Comparison of ENCODE assay signal across 27 mouse cellular contexts in the genomic region with DNA sequence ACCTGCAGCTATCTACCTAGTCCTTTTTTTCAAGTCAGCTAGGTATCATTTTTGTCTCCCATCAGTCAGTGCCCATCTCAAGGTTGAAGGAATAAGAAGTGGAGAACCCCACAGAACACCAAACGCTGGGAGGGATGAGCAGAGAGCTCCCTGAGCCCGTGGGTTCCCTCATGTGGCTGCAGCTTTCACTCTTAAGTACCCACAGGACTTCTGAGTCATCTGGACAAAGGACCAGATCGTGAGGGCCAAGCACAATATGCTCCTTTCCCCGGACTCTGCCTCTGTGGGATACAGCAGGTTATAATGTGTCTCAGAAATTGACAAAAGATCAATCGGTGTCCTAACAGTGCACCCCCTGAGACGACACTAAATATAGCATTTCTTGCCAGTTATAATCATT. TPM values are rescaled to one million over a fixed set of nuclear protein-coding genes. Genes with fewer than 3 reads are reported as not detected.
DNase-seq lines count a peak whose midpoint lies in the region; ATAC-seq and TF ChIP-seq lines count a peak whose summit lies in the region.
"Had no signal": no experiment of that assay in that cellular context is flagged by ENCODE, and none has a peak within 500 bp of the region (broad histone marks: within the 10 kb centered on the region; RNA-seq: fewer than 3 reads in every experiment).

No protein-coding gene starts in this region.

- peaks cover 25% of the 10 kb centered on the region for H3K4me1 ChIP-seq in heart, adult 2 months (ENCODE audit: control insufficient read depth, insufficient read depth, low read length)
- peaks cover 31% of the 10 kb centered on the region for H3K4me1 ChIP-seq in heart, embryonic 12.5 days (replicated peaks)
- peaks cover 27% of the 10 kb centered on the region for H3K4me1 ChIP-seq in midbrain, embryonic 16.5 days (ENCODE audit: control insufficient read depth, insufficient read depth, low read length)
- no peaks in the 10 kb centered on the region for H3K4me1 ChIP-seq in midbrain, embryonic 14.5 days (ENCODE audit: control insufficient read depth, insufficient read depth, low read length)
- H3K4me1 ChIP-seq in cortical plate, adult 2 months (ENCODE audit: control insufficient read depth, insufficient read depth, low read length), result peaks cover 12% of the 10 kb centered on the region

- peak; percentile 46 to 57 for DNase-seq in adrenal gland, adult (ENCODE audit: inconsistent age in 2 of 2, low spot score in 1 of 2)
- no peak for DNase-seq in adrenal gland, adult 8-10 months
- no peak for DNase-seq in heart, adult 2 months
- DNase-seq in midbrain, embryonic 14.5 days, result no peak
- DNase-seq in right cerebral cortex, postnatal 4 days, result no peak
- DNase-seq: cerebellum, adult 8-10 months; cerebellum, postnatal 25 days; heart, postnatal 36 days; kidney, adult 8-10 months; kidney, postnatal 4 days; layer of hippocampus, adult 9-11 months; lung, adult 18-20 months; lung, postnatal 4 days; thymus, postnatal 25 days had no signal

- H3K27ac ChIP-seq in heart, adult 2 months, result 0 out of 2 replicates have a peak overlapping the region, but pooled peaks have one; percentile 3
- H3K27ac ChIP-seq in heart, embryonic 12.5 days (ENCODE audit: poor library complexity, severe bottlenecking), result no peak overlapping the region
- 0 out of 2 replicates have a peak overlapping the region, but pooled peaks have one; percentile 22 for H3K27ac ChIP-seq in midbrain, embryonic 16.5 days (ENCODE audit: low read length)
- H3K27ac ChIP-seq in midbrain, embryonic 14.5 days (replicated peaks; ENCODE audit: low read depth, low read length), result no peak overlapping the region
- H3K27ac ChIP-seq in cortical plate, adult 2 months (ENCODE audit: insufficient read depth, low read length), result 0 out of 2 replicates have a peak overlapping the region, but pooled peaks have one; percentile 13
- H3K27ac ChIP-seq: forebrain, embryonic 13.5 days; heart, embryonic 15.5 days; hindbrain, embryonic 13.5 days; kidney, postnatal 0 days; limb, embryonic 10.5 days; limb, embryonic 15.5 days had no signal

- H3K9ac ChIP-seq in heart, adult 2 months (ENCODE audit: low read depth, low read length), result no peak overlapping the region
- H3K9ac ChIP-seq in heart, embryonic 12.5 days, result no peak overlapping the region
- no peak overlapping the region for H3K9ac ChIP-seq in midbrain, embryonic 16.5 days (ENCODE audit: low read depth, low read length)
- H3K9ac ChIP-seq in midbrain, embryonic 14.5 days (replicated peaks; ENCODE audit: low read length), result no peak overlapping the region
- H3K9ac ChIP-seq: forebrain, embryonic 13.5 days; heart, embryonic 15.5 days; hindbrain, embryonic 13.5 days; limb, embryonic 15.5 days had no signal

- WGBS in heart, adult 2 months, result 37% methylated on average over 6 of the region's 6 CpGs
- WGBS in heart, embryonic 12.5 days, result 79% methylated on average over 6 of the region's 6 CpGs
- WGBS in midbrain, embryonic 16.5 days, result 51% methylated on average over 6 of the region's 6 CpGs
- 66% methylated on average over 6 of the region's 6 CpGs for WGBS in midbrain, embryonic 14.5 days

- peaks cover 8% of the 10 kb centered on the region; the same call in 1 of the 2 replicates for H3K79me2 ChIP-seq in heart, adult 2 months (replicated peaks; ENCODE audit: control insufficient read depth, insufficient read depth, low read length)

- no peaks in the 10 kb centered on the region for H3K27me3 ChIP-seq in heart, adult 2 months (ENCODE audit: control insufficient read depth, insufficient read depth, low read length)
- no peaks in the 10 kb centered on the region for H3K27me3 ChIP-seq in heart, embryonic 12.5 days (replicated peaks)
- no peaks in the 10 kb centered on the region for H3K27me3 ChIP-seq in midbrain, embryonic 16.5 days (ENCODE audit: control insufficient read depth, insufficient read depth, low read depth, low read length)
- H3K27me3 ChIP-seq in midbrain, embryonic 14.5 days (ENCODE audit: control insufficient read depth, insufficient read depth, low read length), result no peaks in the 10 kb centered on the region
- H3K27me3 ChIP-seq: forebrain, embryonic 13.5 days; heart, embryonic 15.5 days; hindbrain, embryonic 13.5 days; limb, embryonic 15.5 days had no signal

- peaks cover 40% of the 10 kb centered on the region for H3K36me3 ChIP-seq in heart, adult 2 months (ENCODE audit: control insufficient read depth, insufficient read depth, low read length)
- peaks cover 21% of the 10 kb centered on the region for H3K36me3 ChIP-seq in heart, embryonic 12.5 days
- peaks cover 2% of the 10 kb centered on the region; the same call in 1 of the 2 replicates for H3K36me3 ChIP-seq in midbrain, embryonic 16.5 days (ENCODE audit: control insufficient read depth, insufficient read depth, low read length)
- peaks cover 16% of the 10 kb centered on the region for H3K36me3 ChIP-seq in midbrain, embryonic 14.5 days (ENCODE audit: control insufficient read depth, insufficient read depth, low read length)

- no peak for ATAC-seq in heart, embryonic 12.5 days (ENCODE audit: insufficient number of reproducible peaks, low FRiP score)
- no peak for ATAC-seq in midbrain, embryonic 16.5 days
- ATAC-seq in midbrain, embryonic 14.5 days (ENCODE audit: low FRiP score, low TSS enrichment), result no peak
- ATAC-seq: forebrain, embryonic 13.5 days; intestine, embryonic 16.5 days; lung, postnatal 0 days had no signal

- TF ChIP-seq EP300 in heart, adult 2 months (IDR thresholded peaks at IDR 0.05; ENCODE audit: insufficient read depth, low read depth, low read length), result no peak

- TF ChIP-seq POLR2A in heart, adult 2 months (IDR thresholded peaks at IDR 0.05; ENCODE audit: insufficient read depth, low read depth, low read length), result no peak
- TF ChIP-seq POLR2A in cortical plate, adult 2 months (IDR thresholded peaks at IDR 0.05; ENCODE audit: extremely low read depth, insufficient read depth, low read length), result no peak

- TF ChIP-seq CTCF in heart, adult 2 months (IDR thresholded peaks at IDR 0.05), result peak; percentile 17
- TF ChIP-seq CTCF in cortical plate, adult 2 months (IDR thresholded peaks at IDR 0.05; ENCODE audit: extremely low read depth, insufficient read depth, low read length), result no peak

- no peak overlapping the region for H3K4me3 ChIP-seq in heart, adult 2 months
- H3K4me3 ChIP-seq in heart, embryonic 12.5 days, result no peak overlapping the region
- no peak overlapping the region for H3K4me3 ChIP-seq in midbrain, embryonic 16.5 days (ENCODE audit: low read depth, low read length)
- H3K4me3 ChIP-seq in midbrain, embryonic 14.5 days (replicated peaks; ENCODE audit: low read depth, low read length), result no peak overlapping the region
- H3K4me3 ChIP-seq in cortical plate, adult 2 months (ENCODE audit: insufficient read depth, low read length), result no peak overlapping the region
- H3K4me3 ChIP-seq: forebrain, embryonic 13.5 days; heart, embryonic 15.5 days; hindbrain, embryonic 13.5 days; limb, embryonic 10.5 days; limb, embryonic 15.5 days had no signal

- intact Hi-C loops in heart, adult 2 months (cut with DNase I), result no loop called here

- H3K9me3 ChIP-seq in heart, embryonic 12.5 days (replicated peaks), result no peaks in the 10 kb centered on the region
- H3K9me3 ChIP-seq in midbrain, embryonic 16.5 days (replicated peaks; ENCODE audit: control insufficient read depth, low read length, poor library complexity, severe bottlenecking), result no peaks in the 10 kb centered on the region
- H3K9me3 ChIP-seq in midbrain, embryonic 14.5 days (ENCODE audit: control insufficient read depth, low read length), result no peaks in the 10 kb centered on the region
- H3K9me3 ChIP-seq: forebrain, embryonic 13.5 days; G1E; heart, embryonic 15.5 days; hindbrain, embryonic 13.5 days; limb, embryonic 10.5 days; limb, embryonic 15.5 days had no signal

- H3K4me2 ChIP-seq in heart, embryonic 12.5 days, result no peak overlapping the region
- H3K4me2 ChIP-seq in midbrain, embryonic 16.5 days (ENCODE audit: low read length), result no peak overlapping the region
- H3K4me2 ChIP-seq in midbrain, embryonic 14.5 days (ENCODE audit: low read length), result no peak overlapping the region
- H3K4me2 ChIP-seq: forebrain, embryonic 13.5 days; heart, embryonic 15.5 days; hindbrain, embryonic 13.5 days; limb, embryonic 15.5 days had no signal

RNA-seq across cellular contexts. Expression of a gene that starts 18.5 kb away (rescaled TPM):
- total RNA-seq in adrenal gland, adult 8-10 months (2022), result 1 to 10 TPM; 2.0 to 5.3 (median 2.6) TPM
- 1 to 10 TPM; 2.8 to 3.1 TPM for total RNA-seq in heart, adult 2 months (2021)
- polyA plus RNA-seq in heart, adult 2 months (2012; rRNA removed), result 0.73 and 2.0 TPM in 2 replicates
- polyA plus RNA-seq in heart, embryonic 12.5 days (2016; fragmentation: Nextera tagmentation; extraction: Ambion mirVana), result 4.9 and 5.0 TPM in 2 replicates
- polyA plus RNA-seq in midbrain, embryonic 16.5 days (2015; fragmentation: Nextera tagmentation; extraction: Ambion mirVana), result 5.5 and 6.8 TPM in 2 replicates
- 5.7 and 7.0 TPM in 2 replicates for polyA plus RNA-seq in midbrain, embryonic 14.5 days (2014; fragmentation: Nextera tagmentation; extraction: Ambion mirVana)
- polyA plus RNA-seq in cortical plate, adult 2 months (2012; rRNA removed), result 1.6 and 2.2 TPM in 2 replicates
- total RNA-seq: monocyte, adult 5-6 weeks had no signal

RNA-seq across cellular contexts. Expression of a gene that starts 18.8 kb away (rescaled TPM):
- 10 to 100 TPM; 17.7 to 23.7 (median 19.7) TPM for total RNA-seq in adrenal gland, adult 8-10 months (2022)
- total RNA-seq in heart, adult 2 months (2021), result 10 to 100 TPM; 11.5 to 16.3 TPM
- 15.6 and 25.8 TPM in 2 replicates for polyA plus RNA-seq in heart, adult 2 months (2012; rRNA removed)
- 38.3 and 40.0 TPM in 2 replicates for polyA plus RNA-seq in heart, embryonic 12.5 days (2016; fragmentation: Nextera tagmentation; extraction: Ambion mirVana)
- polyA plus RNA-seq in midbrain, embryonic 16.5 days (2015; fragmentation: Nextera tagmentation; extraction: Ambion mirVana), result 71.9 and 79.0 TPM in 2 replicates
- polyA plus RNA-seq in midbrain, embryonic 14.5 days (2014; fragmentation: Nextera tagmentation; extraction: Ambion mirVana), result 105 and 107 TPM in 2 replicates
- polyA plus RNA-seq in cortical plate, adult 2 months (2012; rRNA removed), result 31.0 and 32.1 TPM in 2 replicates

Comparison
In these comparisons a context has a peak if more than half of its experiments do, and no peak if none do; other contexts are left out.
1. DNase-seq: peak in adrenal gland, adult (2 of 2); none in adrenal gland, adult 8-10 months (single experiment), heart, adult 2 months (0 of 2), midbrain, embryonic 14.5 days (single experiment) and right cerebral cortex, postnatal 4 days (single experiment).
2. H3K27ac ChIP-seq: peak in heart, adult 2 months (single experiment), midbrain, embryonic 16.5 days (single experiment) and cortical plate, adult 2 months (single experiment); none in heart, embryonic 12.5 days (single experiment) and midbrain, embryonic 14.5 days (single experiment).